Mouse (Mus musculus) heart, embryonic 13.5 days (tissue): ENCODE measurements around the gene Tmeff1. TPM values are rescaled to one million over a fixed set of nuclear protein-coding genes. Genes with fewer than 3 reads are reported as not detected.

Source experiments
- ATAC-seq: fragments of 200-750 bp; cut with Nextera tagmentation; 2 replicates; pipeline ENCODE4 v1.8.0; 2017; ENCODE audit warnings: moderate TSS enrichment; ENCODE audit not compliant: insufficient number of reproducible peaks, low FRiP score, low TSS enrichment; ENCODE audit errors: extremely low read depth
- H3K27ac ChIP-seq: fragments of 300-500 bp; sonication (generic); replicated peaks from 2 replicates; pipeline ENCODE4 v1.5.1; 2015; ENCODE audit warnings: moderate library complexity, mild to moderate bottlenecking, inconsistent platforms
- H3K27me3 ChIP-seq: fragments of 300-500 bp; sonication (generic); replicated peaks from 2 replicates; pipeline ENCODE4 v1.6.1; 2015; ENCODE audit warnings: mild to moderate bottlenecking, inconsistent platforms
- H3K36me3 ChIP-seq: fragments of 300-500 bp; sonication (generic); 2 replicates; pipeline ENCODE4 v1.6.1; 2015; ENCODE audit warnings: mild to moderate bottlenecking, inconsistent platforms
- H3K4me1 ChIP-seq: fragments of 300-500 bp; sonication (generic); 2 replicates; pipeline ENCODE4 v1.6.1; 2015; ENCODE audit warnings: inconsistent platforms
- H3K4me2 ChIP-seq: fragments of 300-500 bp; sonication (generic); 2 replicates; pipeline ENCODE4 v1.6.1; 2015; ENCODE audit warnings: inconsistent platforms, mild to moderate bottlenecking, moderate library complexity
- H3K4me3 ChIP-seq: fragments of 300-500 bp; sonication (generic); 2 replicates; pipeline ENCODE4 v1.5.1; 2015; ENCODE audit warnings: moderate library complexity, mild to moderate bottlenecking, inconsistent platforms
- H3K9ac ChIP-seq: fragments of 300-500 bp; sonication (generic); 2 replicates; pipeline ENCODE4 v1.6.1; 2015; ENCODE audit warnings: inconsistent platforms, mild to moderate bottlenecking, moderate library complexity
- H3K9me3 ChIP-seq: fragments of 300-500 bp; sonication (generic); 2 replicates; pipeline ENCODE4 v1.6.1; 2016; ENCODE audit warnings: inconsistent platforms
- WGBS: fragments of 180-500 bp; shearing (Covaris S2); methylation state at CpG from one replicate; pipeline ENCODE4 v1.1.7; 2015; ENCODE audit warnings: mixed read lengths; 5-methylcytosine and 5-hydroxymethylcytosine counted together
- polyA plus RNA-seq: library from polyadenylated mRNA; unstranded; fragments of >200 nt; fragmentation: Nextera tagmentation; extraction: Ambion mirVana; gene quantifications from 2 replicates; pipeline ENCODE4 v1.2.1, GENCODE M21; 2015

The Tmeff1 gene
- polyA plus RNA-seq, 1 experiment from 2014 or later: 30.7 TPM

- no peak for ATAC-seq
- H3K9ac ChIP-seq: no peak overlapping the region
- 0 out of 2 replicates have a peak, but pooled peaks cover 3% of the 10 kb centered on the region for H3K4me1 ChIP-seq
- no peaks in the 10 kb centered on the region for H3K27me3 ChIP-seq
- H3K9me3 ChIP-seq: no peaks in the 10 kb centered on the region
- no peak overlapping the region for H3K4me3 ChIP-seq
- 91% methylated on average over 3 of the region's 3 CpGs for WGBS
- no peak overlapping the region for H3K4me2 ChIP-seq
- no peaks in the 10 kb centered on the region for H3K36me3 ChIP-seq
- H3K27ac ChIP-seq: no peak overlapping the region
These were observed 111.7 kb downstream of the Tmeff1 start for GRCm38 (mm10) chr4:48696706-48697105.

DNA sequence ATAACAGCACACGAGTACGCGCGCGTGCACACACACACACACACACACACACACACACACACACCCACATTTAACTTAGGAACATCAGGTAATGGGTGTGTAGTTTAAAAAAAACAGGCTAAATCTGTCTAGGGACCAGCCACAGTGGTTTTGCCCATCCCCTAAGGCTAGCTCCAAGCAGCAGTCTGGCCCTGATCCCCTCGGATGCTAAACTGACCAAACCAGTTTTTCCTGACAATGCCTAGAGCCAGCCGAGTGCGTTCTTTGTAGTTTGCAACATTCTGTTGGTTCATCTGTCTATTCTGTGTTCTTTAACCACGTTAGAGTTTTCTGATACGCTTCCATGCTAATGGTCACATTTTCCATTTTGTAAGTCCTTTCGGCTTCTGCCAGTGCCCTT, 112.3 kb downstream of the Tmeff1 start:
- Histone ChIP-seq H3K9me3 (no peaks in the 10 kb centered on the region), H3K4me2 (no peak overlapping the region), H3K27me3 (no peaks in the 10 kb centered on the region), H3K4me3 (no peak overlapping the region), H3K9ac (no peak overlapping the region), H3K36me3 (no peaks in the 10 kb centered on the region), H3K27ac (no peak overlapping the region), H3K4me1 (no peaks in the 10 kb centered on the region)
- WGBS: 54% methylated on average over 11 of the region's 11 CpGs
- no peak for ATAC-seq

Other genes with a start within 250 kb of the Tmeff1 start
- 30.4 and 34.3 TPM in 2 replicates for gene Tex10, start 111.7 kb upstream of the Tmeff1 start, polyA plus RNA-seq
- gene Msantd3, start 45.2 kb upstream of the Tmeff1 start, polyA plus RNA-seq: 21.6 and 21.7 TPM in 2 replicates
- 1.6 and 1.8 TPM in 2 replicates for gene Cavin4, start 78.3 kb downstream of the Tmeff1 start, polyA plus RNA-seq